Mouse (Mus musculus) brain, embryonic 14.5 days (tissue): ENCODE results near the gene Plin4.

Experiments
- CTCF ChIP-seq: fragments of 200-500 bp; IDR thresholded peaks from 2 replicates; pipeline ENCODE4 v1.5.1; 2012; ENCODE audit warnings: inconsistent platforms, mild to moderate bottlenecking, moderate library complexity, borderline replicate concordance; ENCODE audit not compliant: insufficient read depth, insufficient read length; ENCODE audit errors: extremely low read depth
- POLR2A ChIP-seq: fragments of 200-500 bp; IDR thresholded peaks from 2 replicates; pipeline ENCODE4 v1.6.1; 2012; ENCODE audit warnings: mild to moderate bottlenecking, inconsistent platforms, borderline replicate concordance; ENCODE audit not compliant: poor library complexity, insufficient read depth, insufficient read length, severe bottlenecking; ENCODE audit errors: extremely low read depth

DNA sequence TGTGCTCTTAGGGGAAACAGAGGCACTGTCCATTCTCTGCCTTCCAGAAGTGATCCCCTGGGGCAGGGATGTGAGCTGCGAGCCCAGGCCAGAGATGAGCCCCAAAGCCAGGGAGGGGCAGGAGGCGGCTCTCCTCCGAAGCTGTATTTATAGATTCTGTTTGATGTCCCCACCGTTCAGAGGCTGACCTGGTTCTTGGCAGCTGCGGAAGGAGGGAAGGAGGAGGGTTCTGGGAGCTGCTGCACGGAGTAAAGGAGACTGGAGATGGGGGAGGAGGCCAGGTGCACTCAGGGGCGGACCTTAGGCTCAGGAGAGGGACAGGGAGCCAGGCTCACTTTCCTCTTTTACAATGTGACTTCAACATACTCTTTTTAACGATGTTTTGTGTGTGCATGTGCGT, 36.5 kb upstream of the Plin4 start:
- no peak for TF ChIP-seq CTCF
- no peak for TF ChIP-seq POLR2A
